Mouse (Mus musculus) spleen, adult 2 months (tissue): Measurements from ENCODE around the gene Nrp2.

Experiments
- CTCF ChIP-seq: fragments of 200-500 bp; IDR thresholded peaks from 2 replicates; pipeline ENCODE4 v1.5.1; 2011; ENCODE audit warnings: mild to moderate bottlenecking, inconsistent platforms; ENCODE audit not compliant: insufficient read depth, insufficient read length, insufficient replicate concordance; ENCODE audit errors: extremely low read depth
- POLR2A ChIP-seq: fragments of 200-500 bp; IDR thresholded peaks from 2 replicates; pipeline ENCODE4 v1.6.1; 2011; ENCODE audit warnings: low read depth, low read length, inconsistent platforms

DNA sequence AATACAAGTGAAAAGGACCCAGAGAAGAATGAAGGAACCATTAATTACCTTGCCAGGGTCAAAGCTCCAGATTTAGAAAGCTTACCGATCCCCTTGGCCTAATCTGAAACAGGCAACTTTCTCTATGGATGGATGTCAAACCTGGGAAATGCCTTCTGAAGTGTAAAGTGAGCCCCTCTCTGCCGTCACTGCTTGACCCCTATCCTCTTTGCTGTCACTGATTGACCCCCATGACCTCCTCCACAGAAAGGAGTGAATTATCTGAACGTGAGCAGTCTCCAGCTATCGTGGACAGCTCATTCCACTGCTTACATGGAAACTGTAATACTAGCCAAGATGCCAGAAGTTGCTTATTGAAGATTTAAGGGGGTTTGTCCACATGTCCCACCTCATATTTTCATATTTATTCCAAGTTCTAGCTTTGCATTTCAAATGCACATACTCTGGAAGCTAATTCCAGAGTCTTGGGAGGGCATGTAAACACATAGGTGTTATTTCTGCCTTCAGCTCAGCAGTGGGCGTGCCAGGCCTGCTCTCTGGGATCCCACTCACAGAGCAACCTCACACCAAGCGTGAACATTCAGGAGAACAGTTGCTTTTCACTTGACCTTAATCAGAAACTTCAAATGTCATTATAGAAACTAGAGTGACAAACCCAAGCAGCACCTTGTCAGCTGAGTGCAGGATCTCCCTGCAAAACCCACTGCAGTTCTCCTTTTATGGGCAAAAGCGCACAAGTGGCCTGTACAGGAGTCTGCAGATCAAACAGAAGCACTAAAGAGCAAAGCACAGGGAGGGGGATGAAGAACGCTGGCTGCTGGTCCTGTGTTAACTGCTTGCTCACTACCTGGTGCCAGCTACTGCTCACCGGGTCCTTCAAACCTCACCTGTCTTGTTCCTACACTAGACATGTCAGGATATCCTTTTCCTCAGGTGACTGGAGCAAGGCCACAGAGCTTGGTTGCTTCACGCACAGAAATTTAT, 109.9 kb downstream of the Nrp2 start:
- TF ChIP-seq CTCF (no peak), POLR2A (no peak)
